Mouse (Mus musculus) splenic B cell, adult 2 months (primary cell): ENCODE results near the gene Sdc4.

Experiments used
- DNase-seq: peaks from one replicate; pipeline ENCODE4 v3.0.0-alpha.2; 2011; ENCODE audit warnings: low read depth, low spot score
- H3K27me3 ChIP-seq: 2 replicates; pipeline ENCODE4 v1.6.1; 2012; ENCODE audit warnings: mild to moderate bottlenecking, low read length, moderate library complexity, mixed read lengths; ENCODE audit not compliant: control insufficient read depth, poor library complexity, insufficient read depth, severe bottlenecking
- H3K36me3 ChIP-seq: 2 replicates; pipeline ENCODE4 v1.6.1; 2012; ENCODE audit warnings: mild to moderate bottlenecking, low read length, moderate library complexity, mixed read lengths; ENCODE audit not compliant: control insufficient read depth, poor library complexity, insufficient read depth, severe bottlenecking

Sdc4 gene

GRCm38 (mm10) chr2:164455421-164456190 is 11.9 kb upstream of the Sdc4 start:
- Histone ChIP-seq H3K36me3 (no peaks in the 10 kb centered on the region), H3K27me3 (no peaks in the 10 kb centered on the region)
- no peak for DNase-seq

- Histone ChIP-seq H3K36me3 (no peaks in the 10 kb centered on the region), H3K27me3 (no peaks in the 10 kb centered on the region)
- DNase-seq: no peak
These were observed 11.2 kb upstream of the Sdc4 start for GRCm38 (mm10) chr2:164454846-164455245.

GRCm38 (mm10) chr2:164453887-164454500 is 10.3 kb upstream of the Sdc4 start:
- H3K36me3 ChIP-seq: no peaks in the 10 kb centered on the region
- DNase-seq: no peak
- H3K27me3 ChIP-seq: no peaks in the 10 kb centered on the region

- H3K36me3 ChIP-seq: no peaks in the 10 kb centered on the region
- DNase-seq: no peak
- H3K27me3 ChIP-seq: no peaks in the 10 kb centered on the region
These were observed 9.5 kb upstream of the Sdc4 start for GRCm38 (mm10) chr2:164453047-164453757.

GRCm38 (mm10) chr2:164452000-164452676 is 8.5 kb upstream of the Sdc4 start:
- no peak for DNase-seq
- H3K36me3 ChIP-seq: no peaks in the 10 kb centered on the region

GRCm38 (mm10) chr2:164449341-164450042 is 5.8 kb upstream of the Sdc4 start:
- H3K27me3 ChIP-seq: no peaks in the 10 kb centered on the region
- H3K36me3 ChIP-seq: no peaks in the 10 kb centered on the region
- DNase-seq: no peak

More at GRCm38 (mm10) chr2:164452000-164452676, 8.5 kb upstream of the Sdc4 start:
- no peaks in the 10 kb centered on the region for H3K27me3 ChIP-seq

- H3K27me3 ChIP-seq: no peaks in the 10 kb centered on the region
- DNase-seq: no peak
- no peaks in the 10 kb centered on the region for H3K36me3 ChIP-seq
These were observed 5.2 kb upstream of the Sdc4 start for GRCm38 (mm10) chr2:164448921-164449320.

- DNase-seq: no peak
- no peaks in the 10 kb centered on the region for H3K36me3 ChIP-seq
- no peaks in the 10 kb centered on the region for H3K27me3 ChIP-seq
These were observed 4.5 kb upstream of the Sdc4 start for GRCm38 (mm10) chr2:164448140-164448539.

- Histone ChIP-seq H3K36me3 (no peaks in the 10 kb centered on the region), H3K27me3 (no peaks in the 10 kb centered on the region)
- DNase-seq: no peak
These were observed 2.4 kb upstream of the Sdc4 start for GRCm38 (mm10) chr2:164446086-164446469.

- no peak for DNase-seq
- no peaks in the 10 kb centered on the region for H3K27me3 ChIP-seq
- H3K36me3 ChIP-seq: no peaks in the 10 kb centered on the region
These were observed 1.9 kb upstream of the Sdc4 start for GRCm38 (mm10) chr2:164445399-164446085.

GRCm38 (mm10) chr2:164444701-164445100 is 1.0 kb upstream of the Sdc4 start:
- no peaks in the 10 kb centered on the region for H3K36me3 ChIP-seq
- no peak for DNase-seq
- H3K27me3 ChIP-seq: no peaks in the 10 kb centered on the region

- H3K36me3 ChIP-seq: no peaks in the 10 kb centered on the region
- H3K27me3 ChIP-seq: no peaks in the 10 kb centered on the region
- DNase-seq: peak; percentile 86
These were observed 643 bp downstream of the Sdc4 start for GRCm38 (mm10) chr2:164443051-164443437.

GRCm38 (mm10) chr2:164442315-164443050 is 1.2 kb downstream of the Sdc4 start:
- DNase-seq: peak; percentile 30
- no peaks in the 10 kb centered on the region for H3K27me3 ChIP-seq
- no peaks in the 10 kb centered on the region for H3K36me3 ChIP-seq
